ENCODE assay signal across 16 mouse cellular contexts in genomic region chr2:51038685-51039084, GRCm38 (mm10).
DNase-seq lines count a peak whose midpoint lies in the region; ATAC-seq and TF ChIP-seq lines count a peak whose summit lies in the region.
"Had no signal": no experiment of that assay in that cellular context is flagged by ENCODE, and none has a peak within 500 bp of the region (broad histone marks: within the 10 kb centered on the region; RNA-seq: fewer than 3 reads in every experiment).

No protein-coding gene starts in this region.

- no peak overlapping the region for H3K4me3 ChIP-seq in hindbrain, embryonic 11.5 days (ENCODE audit: low read depth, low read length)
- H3K4me3 ChIP-seq in hindbrain, embryonic 13.5 days = no peak overlapping the region
- H3K4me3 ChIP-seq in CH12.LX (replicated peaks in 1 of 3; ENCODE audit: low read depth in 2 of 3, low read length in 2 of 3, poor library complexity in 1 of 3) = no peak overlapping the region
- no peak overlapping the region for H3K4me3 ChIP-seq in forebrain, embryonic 13.5 days
- no peak overlapping the region for H3K4me3 ChIP-seq in liver, embryonic 15.5 days (replicated peaks)
- H3K4me3 ChIP-seq: embryonic facial prominence, embryonic 13.5 days; kidney, embryonic 15.5 days; stomach, embryonic 15.5 days had no signal

- ATAC-seq in hindbrain, embryonic 11.5 days (ENCODE audit: low FRiP score) = peak; percentile 10; the same call in 1 of the 2 replicates
- ATAC-seq in hindbrain, embryonic 13.5 days (ENCODE audit: low FRiP score) = no peak
- peak; percentile 90 for ATAC-seq in forebrain, embryonic 13.5 days
- no peak for ATAC-seq in liver, embryonic 15.5 days (ENCODE audit: insufficient read depth)
- ATAC-seq: CD4-positive, CD25-positive, alpha-beta regulatory T cell, adult 4 months had no signal

- H3K79me2 ChIP-seq in CH12.LX (replicated peaks; ENCODE audit: control insufficient read depth, extremely low read depth, insufficient read depth, poor library complexity, severe bottlenecking) = no peaks in the 10 kb centered on the region

- DNase-seq in hindbrain, embryonic 11.5 days (ENCODE audit: low spot score) = no peak
- peak; percentile 78 for DNase-seq in CH12.LX (ENCODE audit: extremely low read depth)
- DNase-seq in layer of hippocampus, adult 8-10 months (ENCODE audit: low spot score in 2 of 2) = no peak
- no peak for DNase-seq in urinary bladder, postnatal 36 days (ENCODE audit: low spot score in 2 of 2)
- DNase-seq in gastrocnemius, adult 18-20 months (ENCODE audit: low spot score) = no peak
- DNase-seq: adrenal gland, adult 8-10 months; cerebellum, postnatal 36 days; layer of hippocampus, adult 9-11 months; thymus, postnatal 36 days had no signal

- 70% methylated on average over 6 of the region's 6 CpGs for WGBS in hindbrain, embryonic 11.5 days
- WGBS in hindbrain, embryonic 13.5 days = 35% methylated on average over 6 of the region's 6 CpGs
- 28% methylated on average over 6 of the region's 6 CpGs for WGBS in forebrain, embryonic 13.5 days
- 58% methylated on average over 6 of the region's 6 CpGs for WGBS in liver, embryonic 15.5 days (ENCODE audit: insufficient replicate concordance)

- H3K27ac ChIP-seq in hindbrain, embryonic 11.5 days (ENCODE audit: low read depth, low read length) = no peak overlapping the region
- no peak overlapping the region for H3K27ac ChIP-seq in hindbrain, embryonic 13.5 days
- no peak overlapping the region for H3K27ac ChIP-seq in CH12.LX (ENCODE audit: insufficient read depth, low read depth)
- no peak overlapping the region for H3K27ac ChIP-seq in forebrain, embryonic 13.5 days
- H3K27ac ChIP-seq in liver, embryonic 15.5 days (replicated peaks) = no peak overlapping the region
- H3K27ac ChIP-seq: embryonic facial prominence, embryonic 13.5 days; kidney, embryonic 15.5 days; stomach, embryonic 15.5 days had no signal

- peak; percentile 69 for TF ChIP-seq EP300 in CH12.LX (IDR thresholded peaks at IDR 0.05; ENCODE audit: low read length)

- no peak for TF ChIP-seq POLR2A in CH12.LX (IDR thresholded peaks at IDR 0.05; ENCODE audit: low read depth, low read length)

- in situ Hi-C loops in CH12.LX (cut with MboI; ENCODE audit: low pct_ligation_motif_present, low pct_unique_long_range_greater_than_20kb, low sequenced_read_pairs) = no loop called here

- H3K36me3 ChIP-seq in hindbrain, embryonic 11.5 days (ENCODE audit: control insufficient read depth, insufficient read depth, low read length) = no peaks in the 10 kb centered on the region
- H3K36me3 ChIP-seq in hindbrain, embryonic 13.5 days = no peaks in the 10 kb centered on the region
- H3K36me3 ChIP-seq in CH12.LX (replicated peaks in 1 of 2; ENCODE audit: control insufficient read depth in 1 of 2, insufficient read depth in 1 of 2, low read length in 1 of 2) = no peaks in the 10 kb centered on the region
- H3K36me3 ChIP-seq in forebrain, embryonic 13.5 days (ENCODE audit: poor library complexity, severe bottlenecking) = no peaks in the 10 kb centered on the region
- H3K36me3 ChIP-seq in liver, embryonic 15.5 days (replicated peaks) = no peaks in the 10 kb centered on the region
- H3K36me3 ChIP-seq: embryonic facial prominence, embryonic 13.5 days; kidney, embryonic 15.5 days; stomach, embryonic 15.5 days had no signal

- H3K27me3 ChIP-seq in hindbrain, embryonic 11.5 days (ENCODE audit: control insufficient read depth, insufficient read depth, low read length) = no peaks in the 10 kb centered on the region
- H3K27me3 ChIP-seq in hindbrain, embryonic 13.5 days = no peaks in the 10 kb centered on the region
- H3K27me3 ChIP-seq in CH12.LX (replicated peaks) = no peaks in the 10 kb centered on the region
- H3K27me3 ChIP-seq in forebrain, embryonic 13.5 days = no peaks in the 10 kb centered on the region
- H3K27me3 ChIP-seq in liver, embryonic 15.5 days = no peaks in the 10 kb centered on the region
- H3K27me3 ChIP-seq: embryonic facial prominence, embryonic 13.5 days; kidney, embryonic 15.5 days; stomach, embryonic 15.5 days had no signal

- dilution Hi-C loops in CH12.LX (cut with MboI; ENCODE audit: extremely low pct_ligation_motif_present, extremely low pct_unique_long_range_greater_than_20kb, low sequenced_read_pairs) = no loop called here

- TF ChIP-seq CTCF in CH12.LX (conservative IDR thresholded peaks at IDR 0.05 in 1 of 2, IDR thresholded peaks at IDR 0.05 in 1 of 2; ENCODE audit: low read depth in 2 of 2, low read length in 2 of 2) = no peak

- no peaks in the 10 kb centered on the region for H3K4me1 ChIP-seq in hindbrain, embryonic 11.5 days (replicated peaks; ENCODE audit: control insufficient read depth, insufficient read depth, low read length)
- peaks cover 29% of the 10 kb centered on the region for H3K4me1 ChIP-seq in hindbrain, embryonic 13.5 days (replicated peaks)
- H3K4me1 ChIP-seq in CH12.LX (ENCODE audit: control insufficient read depth in 1 of 2, insufficient read depth in 2 of 2) = peaks cover 0 to 17% of the 10 kb centered on the region in 2 experiments; a peak in 2 of 4 replicates
- peaks cover 40% of the 10 kb centered on the region for H3K4me1 ChIP-seq in forebrain, embryonic 13.5 days
- no peaks in the 10 kb centered on the region for H3K4me1 ChIP-seq in liver, embryonic 15.5 days (replicated peaks)
- H3K4me1 ChIP-seq: kidney, embryonic 15.5 days; stomach, embryonic 15.5 days had no signal

- no peak overlapping the region for H3K9ac ChIP-seq in hindbrain, embryonic 11.5 days (ENCODE audit: low read depth, low read length)
- H3K9ac ChIP-seq in hindbrain, embryonic 13.5 days = no peak overlapping the region
- H3K9ac ChIP-seq in CH12.LX (ENCODE audit: insufficient read depth, low read depth) = no peak overlapping the region
- no peak overlapping the region for H3K9ac ChIP-seq in forebrain, embryonic 13.5 days
- H3K9ac ChIP-seq in liver, embryonic 15.5 days = no peak overlapping the region
- H3K9ac ChIP-seq: embryonic facial prominence, embryonic 13.5 days; kidney, embryonic 15.5 days; stomach, embryonic 15.5 days had no signal

- TF ChIP-seq RAD21 in CH12.LX (IDR thresholded peaks at IDR 0.05; ENCODE audit: low read depth, low read length) = no peak

- no peaks in the 10 kb centered on the region for H3K9me3 ChIP-seq in hindbrain, embryonic 11.5 days (ENCODE audit: control insufficient read depth, low read length)
- H3K9me3 ChIP-seq in hindbrain, embryonic 13.5 days = no peaks in the 10 kb centered on the region
- no peaks in the 10 kb centered on the region for H3K9me3 ChIP-seq in CH12.LX (replicated peaks; ENCODE audit: low read length)
- no peaks in the 10 kb centered on the region for H3K9me3 ChIP-seq in forebrain, embryonic 13.5 days (replicated peaks)
- no peaks in the 10 kb centered on the region for H3K9me3 ChIP-seq in liver, embryonic 15.5 days (replicated peaks)
- H3K9me3 ChIP-seq: embryonic facial prominence, embryonic 13.5 days; kidney, embryonic 15.5 days; stomach, embryonic 15.5 days had no signal

- no peak overlapping the region for H3K4me2 ChIP-seq in hindbrain, embryonic 11.5 days (replicated peaks; ENCODE audit: low read depth, low read length)
- no peak overlapping the region for H3K4me2 ChIP-seq in hindbrain, embryonic 13.5 days
- peak overlapping the region; percentile 98 for H3K4me2 ChIP-seq in CH12.LX (ENCODE audit: insufficient read depth, low read depth, poor library complexity, severe bottlenecking)
- peak overlapping the region; percentile 30; the same call in 1 of the 2 replicates for H3K4me2 ChIP-seq in forebrain, embryonic 13.5 days
- peak overlapping the region; percentile 25 for H3K4me2 ChIP-seq in liver, embryonic 15.5 days
- H3K4me2 ChIP-seq: embryonic facial prominence, embryonic 13.5 days; kidney, embryonic 15.5 days had no signal

TF ChIP-seq in CH12.LX, 34 proteins besides CTCF, POLR2A, EP300 and RAD21:
- peak; percentile 22; the same call in 1 of the 2 replicates for TF ChIP-seq ETS1 (conservative IDR thresholded peaks at IDR 0.05; ENCODE audit: low read depth, low read length)
- no peak for TF ChIP-seq MXI1 (IDR thresholded peaks at IDR 0.05; ENCODE audit: low read depth, low read length)
- no peak for TF ChIP-seq USF2 (conservative IDR thresholded peaks at IDR 0.05; ENCODE audit: low read depth, low read length)
- TF ChIP-seq BHLHE40 (IDR thresholded peaks at IDR 0.05; ENCODE audit: low read depth, low read length) = 0 out of 2 replicates have a peak, but pooled peaks have one; percentile 33
- TF ChIP-seq SIN3A (IDR thresholded peaks at IDR 0.05; ENCODE audit: low read length) = no peak
- TF ChIP-seq IRF4 (IDR thresholded peaks at IDR 0.05; ENCODE audit: low read depth, low read length) = 0 out of 2 replicates have a peak, but pooled peaks have one; percentile 14
- peak; percentile 52; the same call in 1 of the 2 replicates for TF ChIP-seq TCF12 (IDR thresholded peaks at IDR 0.05; ENCODE audit: low read depth, low read length)
- TF ChIP-seq MAFK (IDR thresholded peaks at IDR 0.05; ENCODE audit: insufficient replicate concordance, low read length) = peak; percentile 38; the same call in 1 of the 2 replicates
- TF ChIP-seq MEF2A (IDR thresholded peaks at IDR 0.05; ENCODE audit: borderline replicate concordance, low read depth, low read length) = 0 out of 2 replicates have a peak, but pooled peaks have one; percentile 13
TF ChIP-seq in CH12.LX: peak in this region for 6.

Comparison
In these comparisons a context has a peak if more than half of its experiments do, and no peak if none do; other contexts are left out.
1. ATAC-seq: peak in hindbrain, embryonic 11.5 days (single experiment) and forebrain, embryonic 13.5 days (single experiment); none in hindbrain, embryonic 13.5 days (single experiment) and liver, embryonic 15.5 days (single experiment).
2. H3K4me2 ChIP-seq: peak in CH12.LX (single experiment), forebrain, embryonic 13.5 days (single experiment) and liver, embryonic 15.5 days (single experiment); none in hindbrain, embryonic 11.5 days (single experiment) and hindbrain, embryonic 13.5 days (single experiment).